Mouse (Mus musculus) MEL (cell line): Measurements from ENCODE around the gene B230217C12Rik. TPM values are rescaled to one million over a fixed set of nuclear protein-coding genes. Genes with fewer than 3 reads are reported as not detected.
A peak's percentile ranks its signal among the peaks of the same experiment; 100 is the strongest.

Experiments
- DNase-seq: peaks from one replicate; pipeline ENCODE4 v3.0.0; 2011; ENCODE audit warnings: low read depth, low spot score
- H3K27ac ChIP-seq: 2 replicates; pipeline ENCODE4 v1.5.1; 2012; ENCODE audit warnings: low read depth, mild to moderate bottlenecking, control low read depth, low read length, moderate library complexity; ENCODE audit not compliant: control insufficient read depth
- H3K27me3 ChIP-seq, 2 experiments: fragments of 150-350 bp in 1 of 2; sonication (generic) in 1 of 2; 2 replicates each; pipeline ENCODE4 v1.6.1; 2012; ENCODE audit warnings: low read length in 2 of 2, mild to moderate bottlenecking in 2 of 2, improper control_type of control experiment in 1 of 2, moderate library complexity in 1 of 2; ENCODE audit not compliant: insufficient read depth in 2 of 2, control insufficient read depth in 1 of 2
- H3K36me3 ChIP-seq, 2 experiments: 2 replicates each; pipeline ENCODE4 v1.6.1; 2012 to 2014; ENCODE audit warnings: low read length in 2 of 2, improper control_type of control experiment in 1 of 2, inconsistent platforms in 1 of 2, mild to moderate bottlenecking in 1 of 2; ENCODE audit not compliant: insufficient read depth in 2 of 2, control insufficient read depth in 1 of 2
- H3K4me1 ChIP-seq, 2 experiments: fragments of 150-350 bp in 1 of 2; sonication (generic) in 1 of 2; 2 replicates each; pipeline ENCODE4 v1.6.1; 2012; ENCODE audit warnings: low read length in 2 of 2, improper control_type of control experiment in 1 of 2, mild to moderate bottlenecking in 1 of 2; ENCODE audit not compliant: insufficient read depth in 2 of 2, control insufficient read depth in 1 of 2
- H3K4me3 ChIP-seq, 2 experiments: fragments of 150-350 bp in 1 of 2; sonication (generic) in 1 of 2; 2 replicates each; pipeline ENCODE4 v1.5.1; 2012; ENCODE audit warnings: low read depth in 2 of 2, low read length in 2 of 2, mild to moderate bottlenecking in 2 of 2, moderate library complexity in 2 of 2, control low read depth in 1 of 2, improper control_type of control experiment in 1 of 2; ENCODE audit not compliant: control insufficient read depth in 1 of 2, insufficient read depth in 1 of 2
- H3K79me2 ChIP-seq: 2 replicates; pipeline ENCODE4 v1.6.1; 2012; ENCODE audit warnings: mild to moderate bottlenecking, low read length, moderate library complexity; ENCODE audit not compliant: control insufficient read depth, poor library complexity, insufficient read depth
- H3K9ac ChIP-seq: 2 replicates; pipeline ENCODE4 v1.6.1; 2012; ENCODE audit warnings: low read depth, mild to moderate bottlenecking, control low read depth, low read length, moderate library complexity; ENCODE audit not compliant: control insufficient read depth, poor library complexity, severe bottlenecking
- H3K9me3 ChIP-seq: fragments of 150-350 bp; sonication (generic); replicated peaks from 2 replicates; pipeline ENCODE4 v1.6.1; 2012; ENCODE audit warnings: mild to moderate bottlenecking, low read length, improper control_type of control experiment, moderate library complexity; ENCODE audit not compliant: insufficient read depth
- CHD1 ChIP-seq: IDR thresholded peaks from 2 replicates; pipeline ENCODE4 v1.6.1; 2012; ENCODE audit warnings: low read depth, mild to moderate bottlenecking, inconsistent platforms, low read length, improper control_type of control experiment
- CHD2 ChIP-seq: IDR thresholded peaks from 2 replicates; pipeline ENCODE4 v1.6.1; 2011; ENCODE audit warnings: low read length, improper control_type of control experiment
- E2F4 ChIP-seq: IDR thresholded peaks from 2 replicates; pipeline ENCODE4 v1.6.1; 2011; ENCODE audit warnings: low read depth, low read length, improper control_type of control experiment, borderline replicate concordance
- ETS1 ChIP-seq: IDR thresholded peaks from 2 replicates; pipeline ENCODE4 v1.6.1; 2012; ENCODE audit warnings: low read depth, mild to moderate bottlenecking, inconsistent platforms, low read length, improper control_type of control experiment, moderate library complexity
- GATA1 ChIP-seq: IDR thresholded peaks from 2 replicates; pipeline ENCODE4 v1.6.1; 2011; ENCODE audit warnings: low read depth, low read length, improper control_type of control experiment
- MAFK ChIP-seq: IDR thresholded peaks from 2 replicates; pipeline ENCODE4 v1.6.1; 2011; ENCODE audit warnings: low read depth, mild to moderate bottlenecking, low read length, improper control_type of control experiment, borderline replicate concordance
- MAX ChIP-seq: IDR thresholded peaks from 2 replicates; pipeline ENCODE4 v1.6.1; 2011; ENCODE audit warnings: low read length, improper control_type of control experiment
- MAZ ChIP-seq: IDR thresholded peaks from 2 replicates; pipeline ENCODE4 v1.6.1; 2012; ENCODE audit warnings: low read depth, mild to moderate bottlenecking, inconsistent platforms, low read length, improper control_type of control experiment
- MYB ChIP-seq: IDR thresholded peaks from 2 replicates; pipeline ENCODE4 v1.6.1; 2011; ENCODE audit warnings: mild to moderate bottlenecking, low read depth, low read length, improper control_type of control experiment
- NELFE ChIP-seq: IDR thresholded peaks from 2 replicates; pipeline ENCODE4 v1.6.1; 2011; ENCODE audit warnings: low read depth, low read length, improper control_type of control experiment
- NRF1 ChIP-seq: IDR thresholded peaks from 2 replicates; pipeline ENCODE4 v1.6.1; 2014; ENCODE audit warnings: low read depth, mild to moderate bottlenecking, inconsistent platforms, low read length, improper control_type of control experiment, moderate library complexity; ENCODE audit not compliant: poor library complexity, insufficient read depth, severe bottlenecking
- POLR2A ChIP-seq, 2 experiments: IDR thresholded peaks; 2 replicates each; pipeline ENCODE4 v1.6.1; 2011 to 2012; ENCODE audit warnings: low read length in 2 of 2, mild to moderate bottlenecking in 2 of 2, control low read depth in 1 of 2, improper control_type of control experiment in 1 of 2, low read depth in 1 of 2, moderate library complexity in 1 of 2; ENCODE audit not compliant: control insufficient read depth in 1 of 2, insufficient read depth in 1 of 2, poor library complexity in 1 of 2
- POLR2AphosphoS5 ChIP-seq: IDR thresholded peaks from 2 replicates; pipeline ENCODE4 v1.6.1; 2012; ENCODE audit warnings: low read depth, borderline replicate concordance, mild to moderate bottlenecking, inconsistent platforms, low read length, moderate library complexity, mixed read lengths
- RAD21 ChIP-seq: IDR thresholded peaks from 2 replicates; pipeline ENCODE4 v1.6.1; 2011; ENCODE audit warnings: mild to moderate bottlenecking, low read depth, low read length, improper control_type of control experiment
- SMC3 ChIP-seq: IDR thresholded peaks from 2 replicates; pipeline ENCODE4 v1.6.1; 2011; ENCODE audit warnings: low read depth, low read length, improper control_type of control experiment
- TBP ChIP-seq: IDR thresholded peaks from 2 replicates; pipeline ENCODE4 v1.8.0; 2011; ENCODE audit warnings: low read depth, low read length, improper control_type of control experiment
- TCF12 ChIP-seq: IDR thresholded peaks from 2 replicates; pipeline ENCODE4 v1.6.1; 2014; ENCODE audit warnings: low read depth, mild to moderate bottlenecking, inconsistent platforms, low read length, improper control_type of control experiment, moderate library complexity
- USF1 ChIP-seq: IDR thresholded peaks from 2 replicates; pipeline ENCODE4 v1.6.1; 2014; ENCODE audit warnings: low read depth, mild to moderate bottlenecking, inconsistent platforms, low read length, improper control_type of control experiment, moderate library complexity
- ZC3H11A ChIP-seq: IDR thresholded peaks from 2 replicates; pipeline ENCODE4 v1.6.1; 2012; ENCODE audit warnings: low read depth, mild to moderate bottlenecking, inconsistent platforms, low read length, improper control_type of control experiment
- ZMIZ1 ChIP-seq: IDR thresholded peaks from 2 replicates; pipeline ENCODE4 v1.6.1; 2012; ENCODE audit warnings: low read depth, mild to moderate bottlenecking, inconsistent platforms, low read length, improper control_type of control experiment, moderate library complexity
- ZNF384 ChIP-seq: IDR thresholded peaks from 2 replicates; pipeline ENCODE4 v1.6.1; 2012; ENCODE audit warnings: low read depth, mild to moderate bottlenecking, inconsistent platforms, low read length, improper control_type of control experiment
- polyA plus RNA-seq, 2 experiments: library from polyadenylated mRNA; stranded (reverse) in 1 of 2; unstranded in 1 of 2; fragments of >175 nt in 1 of 2; fragments of >200 nt in 1 of 2; gene quantifications; 2 replicates each; pipeline versions ENCODE4 v1.2.1 to v1.2.4; 2012; ENCODE audit warnings: low replicate concordance in 2 of 2, low read depth in 1 of 2; ENCODE audit not compliant: insufficient read length in 2 of 2, insufficient read depth in 1 of 2, missing spikeins in 1 of 2
- total RNA-seq: library from RNA; depleted of rRNA; stranded (reverse); fragments of 300-350 nt; gene quantifications from 2 replicates; pipeline ENCODE4 v1.2.3, GENCODE M21; 2012

The B230217C12Rik gene
- total and polyA plus RNA-seq, 3 experiments, result 0.81 TPM; not detected in 2

- Histone ChIP-seq H3K27me3 (no peaks in the 10 kb centered on the region), H3K27ac (no peak overlapping the region), H3K9me3 (no peaks in the 10 kb centered on the region), H3K4me3 (no peak overlapping the region), H3K79me2 (no peaks in the 10 kb centered on the region), H3K9ac (no peak overlapping the region), H3K4me1 (peaks cover 11 to 19% of the 10 kb centered on the region in 2 experiments), H3K36me3 (peaks cover 1 to 4% of the 10 kb centered on the region in 2 experiments)
- DNase-seq, result no peak
- TF ChIP-seq TCF12 (no peak), ZNF384 (no peak), E2F4 (no peak), CHD2 (no peak), CHD1 (no peak), POLR2AphosphoS5 (no peak), USF1 (no peak), ETS1 (no peak), ZMIZ1 (no peak)
These were observed 15.7 kb upstream of the B230217C12Rik start for GRCm38 (mm10) chr11:97824895-97825294.

- Histone ChIP-seq H3K4me1 (peaks cover 11 to 19% of the 10 kb centered on the region in 2 experiments), H3K36me3 (peaks cover 1 to 4% of the 10 kb centered on the region in 2 experiments)
- DNase-seq, result no peak
These were observed 15.3 kb upstream of the B230217C12Rik start for GRCm38 (mm10) chr11:97825295-97825694.

GRCm38 (mm10) chr11:97825971-97826370 lies 14.6 kb upstream of the B230217C12Rik start:
- Histone ChIP-seq H3K4me3 (peak overlapping the region; percentile 22 to 23; a peak in 3 of 4 replicates), H3K36me3 (peaks cover 1 to 4% of the 10 kb centered on the region in 2 experiments), H3K9me3 (no peaks in the 10 kb centered on the region), H3K27ac (peak overlapping the region; percentile 65), H3K9ac (peak overlapping the region; percentile 49), H3K27me3 (no peaks in the 10 kb centered on the region), H3K4me1 (peaks cover 11 to 19% of the 10 kb centered on the region in 2 experiments), H3K79me2 (no peaks in the 10 kb centered on the region)
- TF ChIP-seq POLR2A (IDR thresholded peaks at IDR 0.05; ENCODE audit: control insufficient read depth in 1 of 2, insufficient read depth in 1 of 2, low read depth in 1 of 2, low read length in 2 of 2, poor library complexity in 1 of 2), result no peak
- TF ChIP-seq MAFK, result no peak
- TF ChIP-seq NELFE, result 0 out of 2 replicates have a peak, but pooled peaks have one; percentile 43
- peak; percentile 84 for TF ChIP-seq NRF1
- TF ChIP-seq MAX, result 0 out of 2 replicates have a peak, but pooled peaks have one; percentile 32
- no peak for TF ChIP-seq TBP
- peak; percentile 22; the same call in 1 of the 2 replicates for TF ChIP-seq ZC3H11A
- TF ChIP-seq POLR2AphosphoS5, result no peak
- no peak for TF ChIP-seq SMC3
- peak; percentile 65; the same call in 1 of the 2 replicates for TF ChIP-seq MAZ
- no peak for TF ChIP-seq RAD21
- no peak for TF ChIP-seq GATA1
- DNase-seq, result peak; percentile 81

More at GRCm38 (mm10) chr11:97825295-97825694, 15.3 kb upstream of the B230217C12Rik start:
- TF ChIP-seq MYB, result no peak
- Histone ChIP-seq H3K9me3 (no peaks in the 10 kb centered on the region), H3K27ac (no peak overlapping the region), H3K79me2 (no peaks in the 10 kb centered on the region), H3K27me3 (no peaks in the 10 kb centered on the region), H3K9ac (no peak overlapping the region), H3K4me3 (no peak overlapping the region)
